Mouse (Mus musculus) stomach, embryonic 14.5 days (tissue): ENCODE data around the gene Apold1. TPM values are rescaled to one million over a fixed set of nuclear protein-coding genes. Genes with fewer than 3 reads are reported as not detected.

Experiments used
- ATAC-seq: fragments of 200-750 bp; cut with Nextera tagmentation; 2 replicates; pipeline ENCODE4 v1.8.0; 2017; ENCODE audit warnings: low read depth, moderate TSS enrichment; ENCODE audit not compliant: insufficient number of reproducible peaks, insufficient read depth, low FRiP score
- H3K27ac ChIP-seq: fragments of 300-500 bp; sonication (generic); 2 replicates; pipeline ENCODE4 v1.5.1; 2014; ENCODE audit warnings: mild to moderate bottlenecking, low read length, moderate library complexity, mixed read lengths
- H3K27me3 ChIP-seq: fragments of 300-500 bp; sonication (generic); 2 replicates; pipeline ENCODE4 v1.6.1; 2014; ENCODE audit warnings: low read length, control low read depth, mixed read lengths; ENCODE audit not compliant: control insufficient read depth, insufficient read depth
- H3K36me3 ChIP-seq: fragments of 300-500 bp; sonication (generic); 2 replicates; pipeline ENCODE4 v1.6.1; 2014; ENCODE audit warnings: mild to moderate bottlenecking, control low read depth, low read length, moderate library complexity, mixed read lengths; ENCODE audit not compliant: control insufficient read depth, insufficient read depth
- H3K4me1 ChIP-seq: fragments of 300-500 bp; sonication (generic); 2 replicates; pipeline ENCODE4 v1.6.1; 2014; ENCODE audit warnings: low read length, control low read depth, mixed read lengths; ENCODE audit not compliant: control insufficient read depth, insufficient read depth
- H3K4me2 ChIP-seq: fragments of 300-500 bp; sonication (generic); replicated peaks from 2 replicates; pipeline ENCODE4 v1.6.1; 2014; ENCODE audit warnings: low read depth, low read length, control low read depth
- H3K4me3 ChIP-seq: fragments of 300-500 bp; sonication (generic); 2 replicates; pipeline ENCODE4 v1.5.1; 2014; ENCODE audit warnings: low read depth, low read length, control low read depth
- H3K9ac ChIP-seq: fragments of 300-500 bp; sonication (generic); replicated peaks from 2 replicates; pipeline ENCODE4 v1.6.1; 2014; ENCODE audit warnings: low read depth, mild to moderate bottlenecking, control low read depth, low read length, moderate library complexity, mixed read lengths
- H3K9me3 ChIP-seq: fragments of 300-500 bp; sonication (generic); 2 replicates; pipeline ENCODE4 v1.6.1; 2016; ENCODE audit warnings: low read depth, low read length, control low read depth; ENCODE audit not compliant: control insufficient read depth
- WGBS: fragments of 180-500 bp; shearing (Covaris S2); extraction: QIAGEN DNeasy Blood & Tissue Kit; methylation state at CpG from one replicate; pipeline ENCODE4 v1.1.7; 2014; 5-methylcytosine and 5-hydroxymethylcytosine counted together
- polyA plus RNA-seq: library from polyadenylated mRNA; unstranded; fragments of >200 nt; fragmentation: Nextera tagmentation; extraction: Ambion mirVana; gene quantifications from 2 replicates; pipeline ENCODE4 v1.2.1, GENCODE M21; 2014

The Apold1 gene
- polyA plus RNA-seq, 1 experiment from 2014 or later: 4.0 TPM

DNA sequence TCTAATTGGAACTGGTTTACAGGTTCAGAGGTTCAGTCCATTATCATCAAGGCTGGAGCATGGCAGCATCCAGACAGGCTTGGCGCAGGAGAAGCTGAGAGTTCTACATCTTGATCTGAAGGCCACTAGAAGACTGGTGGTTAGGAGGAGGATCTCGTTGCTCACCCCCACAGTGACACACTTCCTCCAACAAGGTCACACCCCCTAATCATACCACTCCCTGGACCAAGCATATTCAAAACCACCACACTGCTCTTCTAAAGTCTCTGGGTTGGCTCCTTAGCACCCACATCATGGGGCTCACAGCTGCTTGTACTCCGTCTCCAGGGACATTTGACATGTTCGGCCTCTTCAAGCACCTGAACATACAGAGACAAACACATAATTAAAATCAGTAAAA is 20.5 kb downstream of the Apold1 start:
- Histone ChIP-seq H3K36me3 (no peaks in the 10 kb centered on the region), H3K27me3 (no peaks in the 10 kb centered on the region), H3K27ac (no peak overlapping the region), H3K9me3 (no peaks in the 10 kb centered on the region), H3K4me2 (no peak overlapping the region), H3K4me3 (no peak overlapping the region), H3K4me1 (no peaks in the 10 kb centered on the region), H3K9ac (no peak overlapping the region)
- ATAC-seq: no peak
- 87% methylated on average over 4 of the region's 4 CpGs for WGBS

DNA sequence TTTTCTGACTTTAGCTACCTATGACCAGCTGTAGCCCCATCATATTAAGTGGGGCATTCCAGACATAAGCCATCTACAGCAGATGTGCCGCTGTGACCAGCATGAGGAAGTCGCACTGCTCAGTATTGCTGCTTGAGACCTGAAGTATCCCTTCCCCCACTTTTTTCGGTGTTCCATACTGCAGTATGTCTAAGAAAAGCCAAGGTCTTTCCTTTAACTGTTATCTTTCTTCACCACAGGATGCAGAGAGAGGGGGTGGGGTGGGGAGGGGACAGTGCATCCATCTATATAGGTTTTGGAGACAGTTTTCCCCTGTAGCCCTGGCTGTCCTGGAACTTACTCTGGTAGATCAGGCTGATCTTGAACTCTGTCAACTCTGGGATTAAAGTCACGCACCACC is 24.9 kb downstream of the Apold1 start:
- whole genome bisulfite sequencing: 87% methylated on average over 4 of the region's 4 CpGs
- Histone ChIP-seq H3K4me1 (no peaks in the 10 kb centered on the region), H3K9ac (no peak overlapping the region), H3K27me3 (no peaks in the 10 kb centered on the region), H3K36me3 (no peaks in the 10 kb centered on the region), H3K9me3 (no peaks in the 10 kb centered on the region), H3K27ac (no peak overlapping the region), H3K4me3 (no peak overlapping the region), H3K4me2 (no peak overlapping the region)
- ATAC-seq: no peak

DNA sequence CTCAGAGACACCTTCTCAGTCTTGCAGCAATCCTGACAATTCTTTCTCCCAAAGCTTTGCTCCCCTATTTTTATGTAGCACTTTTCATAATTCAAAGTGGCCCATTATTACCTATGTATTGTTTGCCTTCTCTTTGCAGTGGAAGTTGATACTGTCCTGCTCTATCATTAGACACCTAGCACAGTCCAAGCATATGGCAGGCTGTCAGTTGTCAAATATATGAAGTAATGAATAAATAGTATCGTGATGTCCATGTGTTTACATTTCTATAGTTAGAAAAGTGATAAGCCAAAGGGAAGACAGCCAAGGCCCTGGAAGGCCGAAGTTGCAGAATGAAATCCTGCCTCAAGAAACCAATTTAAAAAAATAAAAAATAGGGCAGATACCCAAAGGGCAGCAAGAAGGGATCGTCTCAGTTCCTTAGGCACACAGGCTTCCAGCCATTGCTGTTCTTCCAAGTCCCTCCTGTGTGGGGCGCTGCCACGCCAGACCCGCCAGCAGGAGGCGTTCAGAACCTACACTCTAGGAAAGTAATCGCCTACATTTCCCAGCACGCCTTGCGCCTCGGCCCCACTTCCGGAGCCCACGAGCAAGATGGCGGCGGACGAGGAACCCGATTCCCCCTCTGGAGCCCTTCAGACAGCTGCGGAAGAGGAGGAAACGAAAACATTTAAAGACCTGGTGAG is 29.7 kb downstream of the Apold1 start, which contains the start of gene Ddx47:
TSS of gene Ddx47 (plus strand) at position 565 of the 686 bp plus-strand sequence.
- WGBS: 2% methylated on average over 19 of the region's 19 CpGs
- Histone ChIP-seq H3K4me2 (peak within 1 kb of the TSS; percentile 72), H3K27ac (no peak within 1 kb of the TSS), H3K27me3 (no peaks in the 10 kb centered on the region), H3K4me3 (peak within 1 kb of the TSS; percentile 82), H3K9me3 (no peaks in the 10 kb centered on the region), H3K9ac (peak within 1 kb of the TSS; percentile 72), H3K4me1 (0 out of 2 replicates have a peak, but pooled peaks cover 4% of the 10 kb centered on the region), H3K36me3 (peaks cover 26% of the 10 kb centered on the region)
- ATAC-seq: peak; percentile 91

DNA sequence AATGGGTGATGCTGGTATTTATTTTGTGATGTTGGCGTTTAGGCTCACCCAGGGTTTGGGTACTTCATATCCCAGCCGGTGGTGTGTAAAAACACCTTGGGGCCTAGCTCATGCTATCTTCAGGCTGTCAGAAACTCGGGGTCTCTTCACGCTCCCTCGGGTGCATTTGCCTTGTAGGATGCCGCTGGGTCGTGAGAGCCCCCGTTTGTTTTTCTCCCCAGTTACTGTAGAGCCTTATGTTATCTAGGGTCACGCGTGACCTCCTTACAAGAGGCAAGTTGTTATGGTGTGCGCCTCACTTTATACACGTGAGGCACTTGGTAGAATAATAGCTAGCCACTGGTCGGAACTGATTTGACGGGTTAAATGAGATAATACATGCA is 30.2 kb downstream of the Apold1 start:
- Histone ChIP-seq H3K9me3 (no peaks in the 10 kb centered on the region), H3K27ac (no peak overlapping the region), H3K36me3 (peaks cover 31% of the 10 kb centered on the region), H3K4me3 (peak overlapping the region; percentile 82), H3K4me1 (0 out of 2 replicates have a peak, but pooled peaks cover 4% of the 10 kb centered on the region), H3K27me3 (no peaks in the 10 kb centered on the region), H3K4me2 (peak overlapping the region; percentile 72), H3K9ac (peak overlapping the region; percentile 72)
- 2% methylated on average over 14 of the region's 14 CpGs for WGBS
- ATAC-seq: peak; percentile 39

DNA sequence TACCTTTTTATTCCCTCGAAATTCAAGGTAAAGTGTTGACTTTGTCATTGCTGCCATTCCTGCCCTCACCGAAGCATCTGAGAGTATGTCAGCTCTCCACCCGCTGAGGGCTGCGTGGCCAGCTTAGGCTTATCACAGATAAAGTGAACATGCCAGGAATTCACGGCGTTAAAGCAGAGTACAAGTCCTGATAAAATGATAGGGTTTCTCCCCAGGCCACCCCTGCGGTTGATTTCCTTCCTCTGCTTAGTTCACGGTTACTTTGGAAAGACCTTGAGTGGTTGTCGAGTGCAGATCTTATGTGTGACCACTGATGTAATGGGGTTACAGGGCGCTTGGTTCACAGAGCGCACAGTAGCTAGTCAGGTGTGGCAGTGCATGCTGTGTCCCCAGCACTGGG is 35.7 kb downstream of the Apold1 start:
- Histone ChIP-seq H3K36me3 (peaks cover 82% of the 10 kb centered on the region), H3K27ac (no peak overlapping the region)
- WGBS: 91% methylated on average over 11 of the region's 11 CpGs

DNA sequence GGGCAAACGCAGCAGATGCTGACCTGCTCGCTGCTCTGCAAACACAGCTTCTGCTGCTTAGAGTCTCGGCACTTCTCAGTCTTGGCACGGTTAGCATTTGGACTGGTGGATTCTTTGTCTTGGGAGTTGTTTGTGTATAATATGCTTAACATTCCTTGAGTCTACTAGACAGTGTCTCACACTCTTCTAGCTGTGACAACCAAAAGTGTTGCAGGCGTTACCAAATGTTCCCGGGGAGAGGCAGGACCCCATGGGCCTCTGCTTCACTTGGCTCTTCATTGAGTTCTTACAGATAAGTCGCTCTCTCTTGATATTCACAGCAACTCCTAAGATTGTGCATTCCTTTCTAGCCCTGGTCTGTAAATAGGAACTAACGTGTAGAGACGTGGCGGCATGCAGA is 38.0 kb downstream of the Apold1 start:
- WGBS: 88% methylated on average over 10 of the region's 10 CpGs
- Histone ChIP-seq H3K9ac (no peak overlapping the region), H3K9me3 (no peaks in the 10 kb centered on the region), H3K27me3 (no peaks in the 10 kb centered on the region), H3K4me3 (no peak overlapping the region), H3K36me3 (peaks cover 88% of the 10 kb centered on the region), H3K27ac (no peak overlapping the region), H3K4me2 (no peak overlapping the region), H3K4me1 (no peaks in the 10 kb centered on the region)
- ATAC-seq: no peak

More for the DNA sequence above, 35.7 kb downstream of the Apold1 start:
- H3K4me2 ChIP-seq: no peak overlapping the region
- H3K9me3 ChIP-seq: no peaks in the 10 kb centered on the region
- no peak overlapping the region for H3K9ac ChIP-seq
- no peak for ATAC-seq
- H3K4me1 ChIP-seq: 0 out of 2 replicates have a peak, but pooled peaks cover 2% of the 10 kb centered on the region
- no peak overlapping the region for H3K4me3 ChIP-seq
- H3K27me3 ChIP-seq: no peaks in the 10 kb centered on the region

DNA sequence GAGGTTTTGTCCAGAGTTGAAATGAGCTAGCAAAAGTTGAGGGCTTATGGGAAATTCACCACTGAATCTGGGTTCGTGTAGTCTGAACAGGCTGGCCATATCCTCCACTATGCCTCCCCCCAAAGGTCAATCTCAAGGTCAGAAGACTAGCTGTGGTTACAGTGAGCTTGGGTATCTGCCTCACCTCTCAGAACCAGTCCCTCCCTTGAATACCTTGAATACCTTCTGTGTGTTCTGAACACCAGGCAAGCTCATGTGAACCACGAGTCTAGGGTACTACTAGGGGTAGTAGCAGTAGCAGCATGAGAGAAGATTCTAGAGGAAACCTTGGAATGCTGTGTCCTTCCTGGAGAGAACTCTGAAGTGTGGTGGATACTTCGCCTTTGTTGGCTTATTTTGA is 40.1 kb downstream of the Apold1 start:
- Histone ChIP-seq H3K4me3 (no peak overlapping the region), H3K27ac (no peak overlapping the region), H3K9me3 (no peaks in the 10 kb centered on the region), H3K36me3 (peaks cover 70% of the 10 kb centered on the region), H3K4me1 (no peaks in the 10 kb centered on the region), H3K4me2 (no peak overlapping the region), H3K9ac (no peak overlapping the region), H3K27me3 (no peaks in the 10 kb centered on the region)
- 92% methylated on average over 3 of the region's 3 CpGs for WGBS
- no peak for ATAC-seq

DNA sequence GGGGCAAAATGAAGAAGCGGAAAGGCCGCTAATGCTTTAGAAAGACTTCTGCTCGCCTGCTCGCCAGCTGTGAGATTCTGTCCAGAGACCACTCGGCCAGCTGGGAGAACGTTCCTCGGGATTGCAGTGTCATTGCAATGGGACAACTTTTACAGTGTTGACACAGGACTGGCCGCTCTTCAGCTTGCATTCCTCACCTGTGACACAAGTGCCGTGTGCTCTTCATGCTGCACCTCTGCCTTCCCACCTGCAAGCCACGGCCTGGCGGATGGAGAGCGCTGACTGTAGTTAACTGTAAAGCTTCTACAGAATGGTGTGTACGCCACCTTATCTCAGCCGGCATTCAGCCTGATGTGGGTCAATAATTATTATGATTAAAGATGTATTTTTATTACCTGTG is 41.9 kb downstream of the Apold1 start:
- Histone ChIP-seq H3K36me3 (peaks cover 52% of the 10 kb centered on the region), H3K27me3 (no peaks in the 10 kb centered on the region)

More for the DNA sequence above, 41.9 kb downstream of the Apold1 start:
- no peak overlapping the region for H3K4me3 ChIP-seq
- no peaks in the 10 kb centered on the region for H3K9me3 ChIP-seq
- no peak overlapping the region for H3K27ac ChIP-seq
- no peaks in the 10 kb centered on the region for H3K4me1 ChIP-seq
- H3K9ac ChIP-seq: no peak overlapping the region
- no peak for ATAC-seq
- no peak overlapping the region for H3K4me2 ChIP-seq
- WGBS: 83% methylated on average over 14 of the region's 14 CpGs
